Mouse (Mus musculus): Measurements from ENCODE around the gene Med16. TPM values are rescaled to one million over a fixed set of nuclear protein-coding genes. Genes with fewer than 3 reads are reported as not detected.
A peak's percentile ranks its signal among the peaks of the same experiment; 100 is the strongest.

The Med16 gene
- polyA plus RNA-seq, 1 experiment from 2014 or later, result 49.0 TPM

- Histone ChIP-seq H3K9me3 (replicated peaks) (no peaks in the 10 kb centered on the region), H3K36me3 (ENCODE audit: poor library complexity, severe bottlenecking) (peaks cover 22% of the 10 kb centered on the region), H3K4me3 (peak overlapping the region; percentile 100), H3K27ac (peak overlapping the region; percentile 100), H3K9ac (peak overlapping the region; percentile 79), H3K4me2 (peak overlapping the region; percentile 91), H3K27me3 (no peaks in the 10 kb centered on the region), H3K4me1 (peaks cover 56% of the 10 kb centered on the region)
- peak; percentile 42 for ATAC-seq
- WGBS, result 0% methylated on average over 15 of the region's 15 CpGs
Observed at GRCm38 (mm10) chr10:79853392-79853791, 55.3 kb downstream of the Med16 start.

- H3K9ac ChIP-seq, result peak overlapping the region; percentile 79
- H3K4me3 ChIP-seq, result peak overlapping the region; percentile 100
- H3K36me3 ChIP-seq (ENCODE audit: poor library complexity, severe bottlenecking), result peaks cover 17% of the 10 kb centered on the region
- peaks cover 53% of the 10 kb centered on the region for H3K4me1 ChIP-seq
- 19% methylated on average over 8 of the region's 8 CpGs for WGBS
- peak overlapping the region; percentile 100 for H3K27ac ChIP-seq
- peak overlapping the region; percentile 91 for H3K4me2 ChIP-seq
- H3K9me3 ChIP-seq (replicated peaks), result no peaks in the 10 kb centered on the region
- ATAC-seq, result no peak
- no peaks in the 10 kb centered on the region for H3K27me3 ChIP-seq
Observed at GRCm38 (mm10) chr10:79852827-79853226, 55.9 kb downstream of the Med16 start.

- WGBS, result 63% methylated on average over 9 of the region's 9 CpGs
- Histone ChIP-seq H3K9ac (peak overlapping the region; percentile 79), H3K4me3 (peak overlapping the region; percentile 100), H3K4me1 (peaks cover 49% of the 10 kb centered on the region), H3K27ac (peak overlapping the region; percentile 100), H3K36me3 (ENCODE audit: poor library complexity, severe bottlenecking) (peaks cover 11% of the 10 kb centered on the region), H3K9me3 (replicated peaks) (no peaks in the 10 kb centered on the region), H3K4me2 (peak overlapping the region; percentile 91), H3K27me3 (no peaks in the 10 kb centered on the region)
- no peak for ATAC-seq
Observed at GRCm38 (mm10) chr10:79852107-79852789, 56.5 kb downstream of the Med16 start.

GRCm38 (mm10) chr10:79851653-79852052 is 57.1 kb downstream of the Med16 start:
- ATAC-seq, result no peak
- whole genome bisulfite sequencing, result 83% methylated on average over 3 of the region's 3 CpGs
- Histone ChIP-seq H3K36me3 (ENCODE audit: poor library complexity, severe bottlenecking) (peaks cover 5% of the 10 kb centered on the region), H3K4me1 (peaks cover 43% of the 10 kb centered on the region), H3K4me2 (peak overlapping the region; percentile 91), H3K9ac (peak overlapping the region; percentile 79), H3K4me3 (no peak overlapping the region; the same call in 1 of the 2 replicates), H3K27me3 (no peaks in the 10 kb centered on the region), H3K27ac (peak overlapping the region; percentile 100), H3K9me3 (replicated peaks) (no peaks in the 10 kb centered on the region)

GRCm38 (mm10) chr10:79849941-79850628 is 58.6 kb downstream of the Med16 start:
- Histone ChIP-seq H3K27ac (no peak overlapping the region), H3K9me3 (replicated peaks) (no peaks in the 10 kb centered on the region), H3K27me3 (no peaks in the 10 kb centered on the region), H3K4me2 (no peak overlapping the region), H3K9ac (no peak overlapping the region), H3K36me3 (ENCODE audit: poor library complexity, severe bottlenecking) (no peaks in the 10 kb centered on the region), H3K4me1 (peaks cover 30% of the 10 kb centered on the region), H3K4me3 (no peak overlapping the region)
- WGBS, result 88% methylated on average over 8 of the region's 8 CpGs
- ATAC-seq, result no peak

GRCm38 (mm10) chr10:79846553-79846952 is 62.2 kb downstream of the Med16 start:
- Histone ChIP-seq H3K9ac (no peak overlapping the region), H3K4me3 (no peak overlapping the region), H3K9me3 (replicated peaks) (no peaks in the 10 kb centered on the region), H3K4me1 (peaks cover 27% of the 10 kb centered on the region), H3K36me3 (ENCODE audit: poor library complexity, severe bottlenecking) (no peaks in the 10 kb centered on the region), H3K4me2 (no peak overlapping the region), H3K27ac (no peak overlapping the region), H3K27me3 (no peaks in the 10 kb centered on the region)
- WGBS, result 80% methylated on average over 5 of the region's 5 CpGs
- ATAC-seq, result no peak

Small RNA genes lying within 50 kb of the gene (microRNA-seq; reads per million reads assigned to microRNA genes)
- not detected for gene Mir6910

Other genes with a start within 250 kb of the Med16 start
- gene Madcam1, start 244.4 kb downstream of the Med16 start, polyA plus RNA-seq (2015; fragmentation: Nextera tagmentation; extraction: Ambion mirVana), result 0.31 and 0.43 TPM in 2 replicates
- 67.8 and 73.0 TPM in 2 replicates for gene Tpgs1, start 239.6 kb downstream of the Med16 start, polyA plus RNA-seq (2015; fragmentation: Nextera tagmentation; extraction: Ambion mirVana)
- 101 and 109 TPM in 2 replicates for gene Cdc34, start 226.7 kb downstream of the Med16 start, polyA plus RNA-seq (2015; fragmentation: Nextera tagmentation; extraction: Ambion mirVana)
- 1.3 and 1.4 TPM in 2 replicates for gene Gzmm, start 219.9 kb downstream of the Med16 start, polyA plus RNA-seq (2015; fragmentation: Nextera tagmentation; extraction: Ambion mirVana)
- gene Bsg, start 204.4 kb downstream of the Med16 start, polyA plus RNA-seq (2015; fragmentation: Nextera tagmentation; extraction: Ambion mirVana), result 489 and 502 TPM in 2 replicates
- 0.06 and 0.10 TPM in 2 replicates for gene Hcn2, start 192.3 kb downstream of the Med16 start, polyA plus RNA-seq (2015; fragmentation: Nextera tagmentation; extraction: Ambion mirVana)
- gene Polrmt, start 162.3 kb downstream of the Med16 start, polyA plus RNA-seq (2015; fragmentation: Nextera tagmentation; extraction: Ambion mirVana), result 39.1 and 43.8 TPM in 2 replicates
- 0.48 and 0.71 TPM in 2 replicates for gene Fgf22, start 153.8 kb downstream of the Med16 start, polyA plus RNA-seq (2015; fragmentation: Nextera tagmentation; extraction: Ambion mirVana)
- 70.9 and 74.8 TPM in 2 replicates for gene Rnf126, start 142.0 kb downstream of the Med16 start, polyA plus RNA-seq (2015; fragmentation: Nextera tagmentation; extraction: Ambion mirVana)
- 0.40 and 0.62 TPM in 2 replicates for gene Fstl3, start 131.7 kb downstream of the Med16 start, polyA plus RNA-seq (2015; fragmentation: Nextera tagmentation; extraction: Ambion mirVana)
- 0.09 and 0.13 TPM in 2 replicates for gene Prss57, start 118.0 kb downstream of the Med16 start, polyA plus RNA-seq (2015; fragmentation: Nextera tagmentation; extraction: Ambion mirVana)
- gene Palm, start 115.4 kb downstream of the Med16 start, polyA plus RNA-seq (2015; fragmentation: Nextera tagmentation; extraction: Ambion mirVana), result 214 and 234 TPM in 2 replicates
- 0.71 and 1.1 TPM in 2 replicates for gene Misp, start 87.9 kb downstream of the Med16 start, polyA plus RNA-seq (2015; fragmentation: Nextera tagmentation; extraction: Ambion mirVana)
- gene Ptbp1, start 54.5 kb downstream of the Med16 start, polyA plus RNA-seq (2015; fragmentation: Nextera tagmentation; extraction: Ambion mirVana), result 148 and 171 TPM in 2 replicates
- 12.8 and 15.9 TPM in 2 replicates for gene Prtn3, start 34.4 kb downstream of the Med16 start, polyA plus RNA-seq (2015; fragmentation: Nextera tagmentation; extraction: Ambion mirVana)
- gene Plppr3, start 34.3 kb downstream of the Med16 start, polyA plus RNA-seq (2015; fragmentation: Nextera tagmentation; extraction: Ambion mirVana), result 290 and 308 TPM in 2 replicates
- gene Elane, start 22.7 kb downstream of the Med16 start, polyA plus RNA-seq (2015; fragmentation: Nextera tagmentation; extraction: Ambion mirVana), result 0.24 TPM in 1 of 2 replicates, not detected in the other
- gene Cfd, start 18.1 kb downstream of the Med16 start, polyA plus RNA-seq (2015; fragmentation: Nextera tagmentation; extraction: Ambion mirVana), result not detected in 2 replicates
- 33.6 TPM in 1 of 2 replicates, not detected in the other for gene Gm26602, start 1.9 kb upstream of the Med16 start, polyA plus RNA-seq (2015; fragmentation: Nextera tagmentation; extraction: Ambion mirVana)
- 1.0 and 1.3 TPM in 2 replicates for gene Kiss1r, start 8.0 kb upstream of the Med16 start, polyA plus RNA-seq (2015; fragmentation: Nextera tagmentation; extraction: Ambion mirVana)
- gene R3hdm4, start 12.3 kb upstream of the Med16 start, polyA plus RNA-seq (2015; fragmentation: Nextera tagmentation; extraction: Ambion mirVana), result 200 and 217 TPM in 2 replicates
- 2.5 and 3.6 TPM in 2 replicates for gene Arid3a, start 18.1 kb upstream of the Med16 start, polyA plus RNA-seq (2015; fragmentation: Nextera tagmentation; extraction: Ambion mirVana)
- 80.2 and 94.8 TPM in 2 replicates for gene Wdr18, start 51.2 kb upstream of the Med16 start, polyA plus RNA-seq (2015; fragmentation: Nextera tagmentation; extraction: Ambion mirVana)
- gene Grin3b, start 61.8 kb upstream of the Med16 start, polyA plus RNA-seq (2015; fragmentation: Nextera tagmentation; extraction: Ambion mirVana), result 0.38 and 0.57 TPM in 2 replicates
- 11.2 and 12.0 TPM in 2 replicates for gene Tmem259, start 75.4 kb upstream of the Med16 start, polyA plus RNA-seq (2015; fragmentation: Nextera tagmentation; extraction: Ambion mirVana)
- 30.0 and 32.2 TPM in 2 replicates for gene Cnn2, start 79.7 kb upstream of the Med16 start, polyA plus RNA-seq (2015; fragmentation: Nextera tagmentation; extraction: Ambion mirVana)
- 3.1 and 3.9 TPM in 2 replicates for gene Abca7, start 87.6 kb upstream of the Med16 start, polyA plus RNA-seq (2015; fragmentation: Nextera tagmentation; extraction: Ambion mirVana)
- 1.2 and 1.3 TPM in 2 replicates for gene Arhgap45, start 107.7 kb upstream of the Med16 start, polyA plus RNA-seq (2015; fragmentation: Nextera tagmentation; extraction: Ambion mirVana)
- gene Polr2e, start 130.9 kb upstream of the Med16 start, polyA plus RNA-seq (2015; fragmentation: Nextera tagmentation; extraction: Ambion mirVana), result 193 and 199 TPM in 2 replicates
- 487 and 489 TPM in 2 replicates for gene Gpx4, start 138.2 kb upstream of the Med16 start, polyA plus RNA-seq (2015; fragmentation: Nextera tagmentation; extraction: Ambion mirVana)
- 11.6 and 13.6 TPM in 2 replicates for gene Sbno2, start 196.6 kb upstream of the Med16 start, polyA plus RNA-seq (2015; fragmentation: Nextera tagmentation; extraction: Ambion mirVana)
- gene Stk11, start 206.9 kb upstream of the Med16 start, polyA plus RNA-seq (2015; fragmentation: Nextera tagmentation; extraction: Ambion mirVana), result 20.7 and 21.6 TPM in 2 replicates
- gene Atp5d, start 229.7 kb upstream of the Med16 start, polyA plus RNA-seq (2015; fragmentation: Nextera tagmentation; extraction: Ambion mirVana), result 454 and 459 TPM in 2 replicates
- 21.2 and 26.8 TPM in 2 replicates for gene Cbarp, start 231.9 kb upstream of the Med16 start, polyA plus RNA-seq (2015; fragmentation: Nextera tagmentation; extraction: Ambion mirVana)
- 35.1 and 37.9 TPM in 2 replicates for gene Midn, start 239.3 kb upstream of the Med16 start, polyA plus RNA-seq (2015; fragmentation: Nextera tagmentation; extraction: Ambion mirVana)

Data from forebrain, embryonic 13.5 days (tissue).